In genomic region chr13:31624966-31625332, GRCm38 (mm10) we compare ENCODE assay signal across 8 mouse cellular contexts. TPM values are rescaled to one million over a fixed set of nuclear protein-coding genes. Genes with fewer than 3 reads are reported as not detected.
DNase-seq lines count a peak whose midpoint lies in the region; ATAC-seq and TF ChIP-seq lines count a peak whose summit lies in the region.

No protein-coding gene starts in this region.

- no peak for TF ChIP-seq CTCF in layer of hippocampus, adult 2 months (conservative IDR thresholded peaks at IDR 0.05)
- TF ChIP-seq CTCF in thymus, adult 2 months (IDR thresholded peaks at IDR 0.05; ENCODE audit: borderline replicate concordance, control insufficient read depth, extremely low read depth, insufficient read depth, low read length, poor library complexity) = no peak

- H3K4me3 ChIP-seq in layer of hippocampus, adult 2 months = peak overlapping the region; percentile 47
- peak overlapping the region; percentile 43 for H3K4me3 ChIP-seq in forebrain, embryonic 12.5 days (replicated peaks)
- peak overlapping the region; percentile 44 for H3K4me3 ChIP-seq in liver, embryonic 13.5 days (replicated peaks)
- H3K4me3 ChIP-seq in stomach, embryonic 14.5 days (ENCODE audit: low read depth, low read length) = peak overlapping the region; percentile 56
- H3K4me3 ChIP-seq in thymus, adult 2 months (ENCODE audit: control insufficient read depth, insufficient read depth, low read length) = no peak overlapping the region

- 0 out of 2 replicates have a peak, but pooled peaks cover 2% of the 10 kb centered on the region for H3K9me3 ChIP-seq in forebrain, embryonic 12.5 days
- H3K9me3 ChIP-seq in liver, embryonic 13.5 days (replicated peaks) = no peaks in the 10 kb centered on the region
- H3K9me3 ChIP-seq in stomach, embryonic 14.5 days (ENCODE audit: control insufficient read depth, low read depth, low read length) = no peaks in the 10 kb centered on the region

- H3K27me3 ChIP-seq in forebrain, embryonic 12.5 days = peaks cover 99% of the 10 kb centered on the region
- peaks cover 99% of the 10 kb centered on the region for H3K27me3 ChIP-seq in liver, embryonic 13.5 days
- peaks cover 21% of the 10 kb centered on the region for H3K27me3 ChIP-seq in stomach, embryonic 14.5 days (ENCODE audit: control insufficient read depth, insufficient read depth, low read length)
- peaks cover 19% of the 10 kb centered on the region for H3K27me3 ChIP-seq in thymus, adult 2 months (ENCODE audit: control insufficient read depth, insufficient read depth, low read length)

- H3K4me2 ChIP-seq in forebrain, embryonic 12.5 days = peak overlapping the region; percentile 71
- peak overlapping the region; percentile 58; the same call in 1 of the 2 replicates for H3K4me2 ChIP-seq in liver, embryonic 13.5 days
- H3K4me2 ChIP-seq in stomach, embryonic 14.5 days (replicated peaks; ENCODE audit: low read depth, low read length) = peak overlapping the region; percentile 86

- no peak overlapping the region for H3K9ac ChIP-seq in forebrain, embryonic 12.5 days
- no peak overlapping the region for H3K9ac ChIP-seq in liver, embryonic 13.5 days
- H3K9ac ChIP-seq in stomach, embryonic 14.5 days (replicated peaks; ENCODE audit: low read depth, low read length) = peak overlapping the region; percentile 29

- under 1% methylated on average over 13 of the region's 13 CpGs for WGBS in forebrain, embryonic 12.5 days
- 1% methylated on average over 13 of the region's 13 CpGs for WGBS in liver, embryonic 13.5 days (ENCODE audit: insufficient replicate concordance)
- 2% methylated on average over 13 of the region's 13 CpGs for WGBS in stomach, embryonic 14.5 days
- WGBS in thymus, adult 2 months = 5% methylated on average over 13 of the region's 13 CpGs

- H3K4me1 ChIP-seq in forebrain, embryonic 12.5 days = peaks cover 40% of the 10 kb centered on the region
- peaks cover 8% of the 10 kb centered on the region; the same call in 1 of the 2 replicates for H3K4me1 ChIP-seq in liver, embryonic 13.5 days (replicated peaks)
- H3K4me1 ChIP-seq in stomach, embryonic 14.5 days (ENCODE audit: control insufficient read depth, insufficient read depth, low read length) = peaks cover 5% of the 10 kb centered on the region
- no peaks in the 10 kb centered on the region; the same call in 1 of the 2 replicates for H3K4me1 ChIP-seq in thymus, adult 2 months (replicated peaks; ENCODE audit: control insufficient read depth, insufficient read depth, low read length)

- H3K27ac ChIP-seq in layer of hippocampus, adult 2 months = peak overlapping the region; percentile 28; the same call in 1 of the 2 replicates
- H3K27ac ChIP-seq in forebrain, embryonic 12.5 days = no peak overlapping the region
- H3K27ac ChIP-seq in liver, embryonic 13.5 days = no peak overlapping the region
- H3K27ac ChIP-seq in stomach, embryonic 14.5 days (ENCODE audit: low read length) = peak overlapping the region; percentile 83
- no peak overlapping the region for H3K27ac ChIP-seq in thymus, adult 2 months (ENCODE audit: control insufficient read depth, insufficient read depth, low read length)

- DNase-seq in layer of hippocampus, adult 2 months (ENCODE audit: low spot score in 2 of 2) = no peak
- DNase-seq in layer of hippocampus, postnatal 36 days = no peak
- no peak for DNase-seq in liver, embryonic 13.5 days
- no peak for DNase-seq in thymus, adult 2 months
- DNase-seq in adrenal gland, adult 18-20 months (ENCODE audit: low spot score in 2 of 2) = no peak

- 0 out of 2 replicates have a peak, but pooled peaks have one; percentile 18 for ATAC-seq in forebrain, embryonic 12.5 days (ENCODE audit: low FRiP score)
- no peak for ATAC-seq in liver, embryonic 13.5 days (ENCODE audit: low read depth)
- peak; percentile 3; the same call in 1 of the 2 replicates for ATAC-seq in stomach, embryonic 14.5 days (ENCODE audit: insufficient number of reproducible peaks, insufficient read depth, low FRiP score, low read depth)
- no peak for ATAC-seq in monocyte, adult 5-6 weeks (replicated peaks; ENCODE audit: insufficient number of reproducible peaks, low FRiP score, low TSS enrichment, poor library complexity, severe bottlenecking)

- no peaks in the 10 kb centered on the region for H3K36me3 ChIP-seq in forebrain, embryonic 12.5 days (replicated peaks)
- H3K36me3 ChIP-seq in liver, embryonic 13.5 days = no peaks in the 10 kb centered on the region
- H3K36me3 ChIP-seq in stomach, embryonic 14.5 days (ENCODE audit: control insufficient read depth, insufficient read depth, low read length) = no peaks in the 10 kb centered on the region
- no peaks in the 10 kb centered on the region for H3K36me3 ChIP-seq in thymus, adult 2 months (ENCODE audit: control insufficient read depth, insufficient read depth, low read length)

- no peak for TF ChIP-seq POLR2A in thymus, adult 2 months (IDR thresholded peaks at IDR 0.05; ENCODE audit: control insufficient read depth, extremely low read depth, insufficient read depth, low read length, poor library complexity)

RNA-seq across cellular contexts. Expression of gene Foxf2, which starts 0.7 kb away (rescaled TPM):
- total RNA-seq in layer of hippocampus, adult 2 months (2021) = 1 to 10 TPM; 4.7 to 5.5 TPM
- total RNA-seq in layer of hippocampus, postnatal 36 days (2021) = 1 to 10 TPM; 4.7 to 4.8 TPM
- polyA plus RNA-seq in forebrain, embryonic 12.5 days (2016; fragmentation: Nextera tagmentation; extraction: Ambion mirVana) = 3.4 and 4.6 TPM in 2 replicates
- polyA plus RNA-seq in liver, embryonic 13.5 days (2015; fragmentation: Nextera tagmentation; extraction: Ambion mirVana) = 0.10 TPM in 1 of 2 replicates, not detected in the other
- 21.3 and 21.9 TPM in 2 replicates for polyA plus RNA-seq in stomach, embryonic 14.5 days (2014; fragmentation: Nextera tagmentation; extraction: Ambion mirVana)
- not detected in 3 replicates for total RNA-seq in monocyte, adult 5-6 weeks (2017)
- 0.20 and 0.28 TPM in 2 replicates for polyA plus RNA-seq in thymus, adult 2 months (2012; rRNA removed)
- under 1 TPM in 1 of 2 experiments, not detected in 1; 0.19 TPM for total RNA-seq in adrenal gland, adult 18-20 months (2021)

Comparison
In these comparisons a context has a peak if more than half of its experiments do, and no peak if none do; other contexts are left out.
1. H3K27ac ChIP-seq: peak in layer of hippocampus, adult 2 months (single experiment) and stomach, embryonic 14.5 days (single experiment); none in forebrain, embryonic 12.5 days (single experiment), liver, embryonic 13.5 days (single experiment) and thymus, adult 2 months (single experiment).
2. ATAC-seq: peak in forebrain, embryonic 12.5 days (single experiment) and stomach, embryonic 14.5 days (single experiment); none in liver, embryonic 13.5 days (single experiment) and monocyte, adult 5-6 weeks (single experiment).
3. Peak in every context shown above with its lines, with median percentiles within 50 percentile points of each other: H3K4me2 ChIP-seq.